Mouse (Mus musculus): ENCODE measurements around the gene Serpinb12. TPM values are rescaled to one million over a fixed set of nuclear protein-coding genes. Genes with fewer than 3 reads are reported as not detected.

Serpinb12 gene
- not detected for polyA plus RNA-seq (2017; shearing (Covaris generic))

DNA sequence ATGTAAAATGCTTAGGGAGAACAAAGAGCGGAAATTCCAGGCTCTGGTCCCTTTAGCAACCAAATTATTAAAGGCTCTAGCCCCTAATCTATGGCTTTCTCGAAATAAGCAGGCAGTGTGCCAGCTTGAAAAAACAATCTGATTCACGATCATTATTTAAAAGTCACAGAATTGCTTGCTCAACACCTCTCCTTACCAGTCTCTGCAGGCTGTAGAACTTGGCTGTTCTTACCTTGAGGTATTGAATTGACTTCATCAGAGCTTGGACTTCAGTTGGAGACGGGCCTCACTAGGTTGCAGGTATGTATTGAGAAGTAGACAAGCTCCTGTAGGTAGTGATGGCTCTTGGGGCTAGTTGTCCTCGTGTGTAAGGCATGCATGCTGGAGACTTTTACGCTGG, at the start of gene Serpinb12:
Gene Serpinb12 (plus strand): TSS at position 185 of the 400 bp plus-strand sequence.

DNA sequence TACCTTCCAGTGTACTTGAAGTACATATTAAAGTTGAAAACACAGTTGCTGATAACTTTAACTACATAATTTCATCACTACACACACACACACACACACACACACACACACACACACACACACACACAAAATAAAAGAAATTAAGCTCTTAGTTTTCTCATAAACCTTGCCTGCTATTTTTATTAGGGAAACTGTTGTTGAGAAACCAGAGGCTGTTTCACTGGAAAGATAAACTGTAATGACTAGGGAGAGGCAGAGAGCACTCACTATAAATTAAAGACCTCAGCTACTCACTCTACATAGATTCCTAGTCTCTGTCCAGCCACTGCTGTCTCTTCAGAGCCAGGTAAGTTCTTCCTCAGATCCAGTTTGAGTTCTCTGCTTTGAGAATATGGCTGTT, 46.4 kb downstream of the Serpinb12 start, which contains the start of gene Serpinb13:
Gene Serpinb13 (plus strand): TSS at position 301 of the 400 bp plus-strand sequence.

Other genes with a start within 250 kb of the Serpinb12 start
- 154 TPM for gene Bcl2, start 220.2 kb upstream of the Serpinb12 start, polyA plus RNA-seq (2017; shearing (Covaris generic))
- gene Kdsr, start 174.7 kb upstream of the Serpinb12 start, polyA plus RNA-seq (2017; shearing (Covaris generic)), result 31.5 TPM
- gene Vps4b, start 137.7 kb upstream of the Serpinb12 start, polyA plus RNA-seq (2017; shearing (Covaris generic)), result 163 TPM
- not detected for gene Serpinb5, start 73.3 kb upstream of the Serpinb12 start, polyA plus RNA-seq (2017; shearing (Covaris generic))
- not detected for gene Serpinb13, start 46.5 kb downstream of the Serpinb12 start, polyA plus RNA-seq (2017; shearing (Covaris generic))
- not detected for gene Serpinb3a, start 117.9 kb downstream of the Serpinb12 start, polyA plus RNA-seq (2017; shearing (Covaris generic))
- gene Serpinb3d, start 149.1 kb downstream of the Serpinb12 start, polyA plus RNA-seq (2017; shearing (Covaris generic)), result not detected